Mouse (Mus musculus): ENCODE data around the gene E4f1.

- TF ChIP-seq POLR2A (IDR thresholded peaks at IDR 0.05; ENCODE audit: borderline replicate concordance, insufficient read depth, low read length) (no peak), CTCF (IDR thresholded peaks at IDR 0.05; ENCODE audit: borderline replicate concordance, insufficient read depth, low read depth, low read length) (no peak)
Measured at GRCm38 (mm10) chr17:24479431-24479830, 9.3 kb upstream of the E4f1 start.

Data from cerebellum, adult 2 months (tissue).